Mouse (Mus musculus): ENCODE data around the gene Prm3. TPM values are rescaled to one million over a fixed set of nuclear protein-coding genes. Genes with fewer than 3 reads are reported as not detected.
A peak's percentile ranks its signal among the peaks of the same experiment; 100 is the strongest.

Gene Prm3
- polyA plus RNA-seq, 1 experiment from 2014 or later = not detected

GRCm38 (mm10) chr16:10802420-10802819, 11.7 kb upstream of the Prm3 start:
- peak; percentile 18 for DNase-seq (ENCODE audit: low spot score)

GRCm38 (mm10) chr16:10796034-10796433, 5.3 kb upstream of the Prm3 start, which contains the start of gene Prm2:
Gene Prm2, minus strand, starts transcription at chr16:10796134.
- DNase-seq (ENCODE audit: low spot score) = no peak

- peak; percentile 40 for DNase-seq (ENCODE audit: low spot score)
Observed at GRCm38 (mm10) chr16:10788866-10789265, 1.8 kb downstream of the Prm3 start.

GRCm38 (mm10) chr16:10788271-10788670, 2.4 kb downstream of the Prm3 start, which contains the start of gene Tnp2:
Gene Tnp2, minus strand, starts transcription at chr16:10788660.
- peak; percentile 42 for DNase-seq (ENCODE audit: low spot score)

GRCm38 (mm10) chr16:10787548-10788058, 3.1 kb downstream of the Prm3 start:
- peak; percentile 10 for DNase-seq (ENCODE audit: low spot score)

- no peak for DNase-seq (ENCODE audit: low spot score)
Observed at GRCm38 (mm10) chr16:10786782-10787547, 3.7 kb downstream of the Prm3 start.

GRCm38 (mm10) chr16:10786288-10786687, 4.4 kb downstream of the Prm3 start:
- DNase-seq (ENCODE audit: low spot score) = peak; percentile 95

GRCm38 (mm10) chr16:10785371-10786231, 5.1 kb downstream of the Prm3 start, which contains the start of gene Socs1:
Gene Socs1, minus strand, starts transcription at chr16:10785536.
- peak; percentile 98 for DNase-seq (ENCODE audit: low spot score)

GRCm38 (mm10) chr16:10784793-10785370, 5.8 kb downstream of the Prm3 start:
- peak; percentile 98 for DNase-seq (ENCODE audit: low spot score)

GRCm38 (mm10) chr16:10783883-10784792, 6.6 kb downstream of the Prm3 start:
- DNase-seq (ENCODE audit: low spot score) = peak; percentile 75

GRCm38 (mm10) chr16:10783451-10783850, 7.3 kb downstream of the Prm3 start:
- no peak for DNase-seq (ENCODE audit: low spot score)

GRCm38 (mm10) chr16:10783152-10783434, 7.6 kb downstream of the Prm3 start:
- DNase-seq (ENCODE audit: low spot score) = peak; percentile 46

GRCm38 (mm10) chr16:10782377-10783151, 8.2 kb downstream of the Prm3 start:
- DNase-seq (ENCODE audit: low spot score) = peak; percentile 18

- DNase-seq (ENCODE audit: low spot score) = peak; percentile 82
Observed at GRCm38 (mm10) chr16:10781862-10782371, 8.8 kb downstream of the Prm3 start.

- DNase-seq (ENCODE audit: low spot score) = peak; percentile 60
Observed at GRCm38 (mm10) chr16:10780631-10781120, 10.0 kb downstream of the Prm3 start.

- no peak for DNase-seq (ENCODE audit: low spot score)
Observed at GRCm38 (mm10) chr16:10777579-10778160, 13.0 kb downstream of the Prm3 start.

GRCm38 (mm10) chr16:10776322-10776721, 14.4 kb downstream of the Prm3 start:
- no peak for DNase-seq (ENCODE audit: low spot score)

- DNase-seq (ENCODE audit: low spot score) = peak; percentile 13
Observed at GRCm38 (mm10) chr16:10774726-10775125, 16.0 kb downstream of the Prm3 start.

- no peak for DNase-seq (ENCODE audit: low spot score)
Observed at GRCm38 (mm10) chr16:10773543-10773942, 17.2 kb downstream of the Prm3 start.

Measured in thymus, postnatal 0 days (tissue).